Mouse (Mus musculus) central nervous system, embryonic 11.5 days (tissue): Measurements from ENCODE around the gene Ebpl. TPM values are rescaled to one million over a fixed set of nuclear protein-coding genes. Genes with fewer than 3 reads are reported as not detected.

ENCODE experiments used
- polyA plus RNA-seq: library from polyadenylated mRNA; depleted of rRNA; stranded (reverse); fragments of >200 nt; gene quantifications from 2 replicates; pipeline ENCODE4 v1.2.3, GENCODE M21; 2012; rRNA removed

Gene Ebpl
- 4.3 and 5.4 TPM in 2 replicates for polyA plus RNA-seq

DNA sequence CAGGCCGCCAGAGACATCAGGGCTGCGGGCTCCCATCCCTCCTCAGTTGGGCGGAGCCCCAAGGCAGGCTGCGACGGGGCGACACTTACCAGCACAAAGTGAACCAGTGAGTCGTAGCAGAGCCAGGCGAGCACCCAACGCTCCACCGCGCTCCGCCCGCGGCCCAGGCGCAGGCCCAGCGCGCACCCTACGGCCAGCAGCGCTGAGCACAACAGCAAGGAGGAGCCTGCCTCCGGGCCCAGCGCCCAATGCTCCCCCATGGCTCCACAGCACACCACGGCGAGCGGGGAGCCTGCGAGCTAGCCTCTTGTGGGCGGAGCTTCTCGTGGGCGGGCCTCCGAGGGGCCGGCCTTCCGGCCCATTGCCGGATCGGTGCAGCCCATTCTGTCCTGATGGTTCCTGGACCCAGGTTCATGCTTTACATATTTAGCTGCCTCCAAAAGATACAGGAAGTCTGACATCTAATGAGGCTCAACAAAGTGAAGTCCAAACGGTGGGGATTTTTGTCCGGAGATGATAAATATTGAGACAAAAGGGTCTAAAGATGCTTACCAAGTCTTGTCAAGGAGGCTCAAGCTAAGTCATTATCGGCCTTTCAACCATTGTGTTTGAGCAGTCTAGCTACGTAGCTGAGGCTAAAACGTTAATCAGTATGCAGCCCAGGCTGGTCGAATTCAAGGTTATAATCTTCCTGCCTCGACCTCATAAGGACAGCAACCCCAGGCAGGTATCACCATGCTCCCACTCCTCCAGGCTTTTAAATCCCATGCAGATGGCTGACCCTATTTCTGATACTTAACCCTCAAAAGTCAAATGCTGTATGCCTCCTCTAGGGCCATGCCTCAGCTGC, at the start of gene Ebpl:
Ebpl (minus strand) TSS at position 309 of the 850 bp plus-strand sequence.

GRCm38 (mm10) chr14:61309593-61309992, 50.6 kb downstream of the Ebpl start, which contains the start of gene Arl11:
TSS of gene Arl11 (plus strand) at chr14:61309753.

Other genes starting within 250 kb of the Ebpl start
- 5.3 and 7.3 TPM in 2 replicates for gene Sacs, start 222.0 kb downstream of the Ebpl start, polyA plus RNA-seq
- gene Sgcg, start 101.9 kb downstream of the Ebpl start, polyA plus RNA-seq = 0.08 and 1.3 TPM in 2 replicates
- 0.47 and 0.72 TPM in 2 replicates for gene Arl11, start 50.7 kb downstream of the Ebpl start, polyA plus RNA-seq
- 35.5 and 57.2 TPM in 2 replicates for gene Kpna3, start 79.4 kb upstream of the Ebpl start, polyA plus RNA-seq
- 6.1 and 11.6 TPM in 2 replicates for gene Spryd7, start 196.4 kb upstream of the Ebpl start, polyA plus RNA-seq
- 14.8 and 19.4 TPM in 2 replicates for gene Trim13, start 237.8 kb upstream of the Ebpl start, polyA plus RNA-seq
- 0.52 and 0.78 TPM in 2 replicates for gene Kcnrg, start 247.0 kb upstream of the Ebpl start, polyA plus RNA-seq